Mouse (Mus musculus): ENCODE measurements around the gene AC124108.1.

Gene AC124108.1

GRCm38 (mm10) chr1:132246137-132246536, 54.9 kb downstream of the AC124108.1 start:
- no peak for DNase-seq (ENCODE audit: low spot score)

GRCm38 (mm10) chr1:132246641-132247040, 55.4 kb downstream of the AC124108.1 start:
- DNase-seq (ENCODE audit: low spot score), result no peak

- no peak for DNase-seq (ENCODE audit: low spot score)
Measured at GRCm38 (mm10) chr1:132254467-132254866, 63.2 kb downstream of the AC124108.1 start.
